Mouse (Mus musculus): ENCODE data around the gene Smndc1. TPM values are rescaled to one million over a fixed set of nuclear protein-coding genes. Genes with fewer than 3 reads are reported as not detected.

Smndc1 gene
- polyA plus RNA-seq, 1 experiment from 2014 or later = 41.6 TPM

- Histone ChIP-seq H3K27me3 (0 out of 2 replicates have a peak, but pooled peaks cover 3% of the 10 kb centered on the region), H3K9ac (no peak overlapping the region), H3K27ac (replicated peaks) (no peak overlapping the region), H3K9me3 (replicated peaks) (no peaks in the 10 kb centered on the region), H3K4me1 (peaks cover 17% of the 10 kb centered on the region), H3K4me3 (replicated peaks) (no peak overlapping the region), H3K36me3 (no peaks in the 10 kb centered on the region), H3K4me2 (replicated peaks) (no peak overlapping the region)
- WGBS = 62% methylated on average over 17 of the region's 17 CpGs
- no peak for ATAC-seq (ENCODE audit: insufficient number of reproducible peaks, low FRiP score, low TSS enrichment, low read depth)
Measured at GRCm38 (mm10) chr19:53423816-53424465, 33.6 kb upstream of the Smndc1 start.

GRCm38 (mm10) chr19:53423341-53423753, 33.0 kb upstream of the Smndc1 start:
- Histone ChIP-seq H3K9ac (no peak overlapping the region), H3K27me3 (0 out of 2 replicates have a peak, but pooled peaks cover 3% of the 10 kb centered on the region), H3K4me3 (replicated peaks) (no peak overlapping the region), H3K27ac (replicated peaks) (no peak overlapping the region), H3K4me2 (replicated peaks) (0 out of 2 replicates have a peak overlapping the region, but pooled peaks have one; percentile 8), H3K4me1 (peaks cover 17% of the 10 kb centered on the region), H3K36me3 (no peaks in the 10 kb centered on the region), H3K9me3 (replicated peaks) (no peaks in the 10 kb centered on the region)
- no peak for ATAC-seq (ENCODE audit: insufficient number of reproducible peaks, low FRiP score, low TSS enrichment, low read depth)
- WGBS = 23% methylated on average over 19 of the region's 19 CpGs

GRCm38 (mm10) chr19:53422358-53423308, 32.3 kb upstream of the Smndc1 start:
- no peaks in the 10 kb centered on the region for H3K9me3 ChIP-seq (replicated peaks)
- H3K4me1 ChIP-seq = peaks cover 14% of the 10 kb centered on the region
- no peaks in the 10 kb centered on the region for H3K36me3 ChIP-seq
- H3K27me3 ChIP-seq = 0 out of 2 replicates have a peak, but pooled peaks cover 3% of the 10 kb centered on the region
- no peak overlapping the region for H3K4me2 ChIP-seq (replicated peaks)
- WGBS = 69% methylated on average over 18 of the region's 18 CpGs
- no peak overlapping the region for H3K27ac ChIP-seq (replicated peaks)
- H3K9ac ChIP-seq = no peak overlapping the region
- no peak overlapping the region for H3K4me3 ChIP-seq (replicated peaks)
- no peak for ATAC-seq (ENCODE audit: insufficient number of reproducible peaks, low FRiP score, low TSS enrichment, low read depth)

GRCm38 (mm10) chr19:53421583-53422188, 31.3 kb upstream of the Smndc1 start:
- 2% methylated on average over 6 of the region's 6 CpGs for WGBS

GRCm38 (mm10) chr19:53420924-53421582, 30.7 kb upstream of the Smndc1 start:
- Histone ChIP-seq H3K9ac (peak overlapping the region; percentile 16; the same call in 1 of the 2 replicates), H3K27me3 (0 out of 2 replicates have a peak, but pooled peaks cover 3% of the 10 kb centered on the region), H3K36me3 (no peaks in the 10 kb centered on the region), H3K9me3 (replicated peaks) (no peaks in the 10 kb centered on the region), H3K4me1 (peaks cover 10% of the 10 kb centered on the region; the same call in 1 of the 2 replicates), H3K4me2 (replicated peaks) (peak overlapping the region; percentile 87), H3K4me3 (replicated peaks) (peak overlapping the region; percentile 45), H3K27ac (replicated peaks) (peak overlapping the region; percentile 71)
- ATAC-seq (ENCODE audit: insufficient number of reproducible peaks, low FRiP score, low TSS enrichment, low read depth) = peak; percentile 87
- under 1% methylated on average over 19 of the region's 19 CpGs for WGBS

More at GRCm38 (mm10) chr19:53421583-53422188, 31.3 kb upstream of the Smndc1 start:
- Histone ChIP-seq H3K27ac (replicated peaks) (peak overlapping the region; percentile 44; the same call in 1 of the 2 replicates), H3K36me3 (no peaks in the 10 kb centered on the region), H3K9ac (no peak overlapping the region), H3K4me3 (replicated peaks) (peak overlapping the region; percentile 45), H3K27me3 (0 out of 2 replicates have a peak, but pooled peaks cover 3% of the 10 kb centered on the region), H3K9me3 (replicated peaks) (no peaks in the 10 kb centered on the region), H3K4me2 (replicated peaks) (peak overlapping the region; percentile 87), H3K4me1 (peaks cover 10% of the 10 kb centered on the region; the same call in 1 of the 2 replicates)
- ATAC-seq (ENCODE audit: insufficient number of reproducible peaks, low FRiP score, low TSS enrichment, low read depth) = no peak

- 49% methylated on average over 5 of the region's 5 CpGs for WGBS
- no peak overlapping the region for H3K4me2 ChIP-seq (replicated peaks)
Measured at GRCm38 (mm10) chr19:53419834-53420233, 29.5 kb upstream of the Smndc1 start.

GRCm38 (mm10) chr19:53415198-53415597, 24.8 kb upstream of the Smndc1 start:
- Histone ChIP-seq H3K4me3 (replicated peaks) (no peak overlapping the region), H3K27me3 (no peaks in the 10 kb centered on the region), H3K36me3 (no peaks in the 10 kb centered on the region), H3K9ac (no peak overlapping the region), H3K4me1 (peaks cover 13% of the 10 kb centered on the region), H3K4me2 (replicated peaks) (no peak overlapping the region), H3K9me3 (replicated peaks) (no peaks in the 10 kb centered on the region), H3K27ac (replicated peaks) (no peak overlapping the region)
- WGBS = 83% methylated on average over 17 of the region's 17 CpGs
- ATAC-seq (ENCODE audit: insufficient number of reproducible peaks, low FRiP score, low TSS enrichment, low read depth) = no peak

More at GRCm38 (mm10) chr19:53419834-53420233, 29.5 kb upstream of the Smndc1 start:
- Histone ChIP-seq H3K4me1 (peaks cover 10% of the 10 kb centered on the region; the same call in 1 of the 2 replicates), H3K9ac (no peak overlapping the region), H3K4me3 (replicated peaks) (no peak overlapping the region), H3K36me3 (no peaks in the 10 kb centered on the region), H3K27me3 (no peaks in the 10 kb centered on the region), H3K27ac (replicated peaks) (no peak overlapping the region), H3K9me3 (replicated peaks) (no peaks in the 10 kb centered on the region)
- no peak for ATAC-seq (ENCODE audit: insufficient number of reproducible peaks, low FRiP score, low TSS enrichment, low read depth)

- H3K36me3 ChIP-seq = no peaks in the 10 kb centered on the region
- H3K4me1 ChIP-seq = peaks cover 19% of the 10 kb centered on the region
- H3K4me3 ChIP-seq (replicated peaks) = no peak overlapping the region
- H3K27ac ChIP-seq (replicated peaks) = no peak overlapping the region
- no peak for ATAC-seq (ENCODE audit: insufficient number of reproducible peaks, low FRiP score, low TSS enrichment, low read depth)
- H3K27me3 ChIP-seq = no peaks in the 10 kb centered on the region
- H3K9ac ChIP-seq = no peak overlapping the region
- H3K9me3 ChIP-seq (replicated peaks) = no peaks in the 10 kb centered on the region
- H3K4me2 ChIP-seq (replicated peaks) = no peak overlapping the region
- WGBS = 90% methylated on average over 11 of the region's 11 CpGs
Measured at GRCm38 (mm10) chr19:53414650-53415049, 24.3 kb upstream of the Smndc1 start.

GRCm38 (mm10) chr19:53413617-53414380, 23.4 kb upstream of the Smndc1 start:
- no peaks in the 10 kb centered on the region for H3K9me3 ChIP-seq (replicated peaks)
- no peak overlapping the region for H3K9ac ChIP-seq
- H3K36me3 ChIP-seq = no peaks in the 10 kb centered on the region
- no peak for ATAC-seq (ENCODE audit: insufficient number of reproducible peaks, low FRiP score, low TSS enrichment, low read depth)
- no peak overlapping the region for H3K27ac ChIP-seq (replicated peaks)
- H3K27me3 ChIP-seq = no peaks in the 10 kb centered on the region
- WGBS = 80% methylated on average over 15 of the region's 15 CpGs
- H3K4me2 ChIP-seq (replicated peaks) = no peak overlapping the region
- no peak overlapping the region for H3K4me3 ChIP-seq (replicated peaks)
- H3K4me1 ChIP-seq = peaks cover 19% of the 10 kb centered on the region

All from embryonic facial prominence, embryonic 15.5 days (tissue).